Mouse (Mus musculus): ENCODE data around the gene Slc2a1. TPM values are rescaled to one million over a fixed set of nuclear protein-coding genes. Genes with fewer than 3 reads are reported as not detected.

Gene Slc2a1
- total RNA-seq, 2 experiments from 2014 or later, result 5.8 to 7.0 TPM

DNA sequence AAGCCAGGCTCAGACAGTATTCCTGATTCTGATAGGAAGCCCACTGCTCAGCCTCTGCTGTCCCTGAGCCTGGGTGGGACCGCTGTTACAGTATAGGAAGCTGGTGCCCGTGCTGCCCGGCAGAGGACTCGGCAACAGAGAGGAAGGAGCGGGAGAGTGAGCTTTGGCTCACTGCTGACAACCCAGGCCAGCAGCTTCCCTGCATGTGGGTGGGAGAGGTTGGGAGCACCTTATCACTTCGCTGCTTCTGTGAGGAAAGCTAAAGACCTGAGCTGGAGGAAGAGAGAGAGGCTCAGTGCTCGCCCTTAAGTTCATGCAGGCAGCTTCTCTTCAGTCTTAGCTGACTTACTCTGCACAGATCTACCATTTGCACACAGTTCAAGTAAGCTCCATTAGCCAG is 20.0 kb downstream of the Slc2a1 start:
- DNase-seq (ENCODE audit: low spot score in 2 of 2), result no peak

DNA sequence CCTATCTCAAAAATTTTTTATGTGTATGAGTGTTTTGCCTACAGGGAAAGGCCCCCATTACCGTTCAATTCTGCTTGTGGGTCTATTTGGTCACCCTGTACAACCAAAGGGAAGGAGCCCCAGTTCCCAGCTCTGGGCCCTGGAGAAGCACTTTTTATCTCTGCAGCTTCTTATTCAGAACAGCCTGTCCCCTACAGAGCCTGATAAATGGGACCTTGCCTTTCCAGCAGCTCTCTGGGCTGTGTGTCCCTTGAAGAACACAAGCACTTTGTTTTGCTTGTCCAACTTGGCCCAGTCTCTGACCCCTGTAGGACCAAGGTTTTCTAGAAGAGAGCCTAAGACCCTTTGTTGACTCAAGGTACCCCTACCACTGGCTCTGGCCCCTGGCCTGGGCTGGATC is 20.6 kb downstream of the Slc2a1 start:
- no peak for DNase-seq (ENCODE audit: low spot score in 2 of 2)

DNA sequence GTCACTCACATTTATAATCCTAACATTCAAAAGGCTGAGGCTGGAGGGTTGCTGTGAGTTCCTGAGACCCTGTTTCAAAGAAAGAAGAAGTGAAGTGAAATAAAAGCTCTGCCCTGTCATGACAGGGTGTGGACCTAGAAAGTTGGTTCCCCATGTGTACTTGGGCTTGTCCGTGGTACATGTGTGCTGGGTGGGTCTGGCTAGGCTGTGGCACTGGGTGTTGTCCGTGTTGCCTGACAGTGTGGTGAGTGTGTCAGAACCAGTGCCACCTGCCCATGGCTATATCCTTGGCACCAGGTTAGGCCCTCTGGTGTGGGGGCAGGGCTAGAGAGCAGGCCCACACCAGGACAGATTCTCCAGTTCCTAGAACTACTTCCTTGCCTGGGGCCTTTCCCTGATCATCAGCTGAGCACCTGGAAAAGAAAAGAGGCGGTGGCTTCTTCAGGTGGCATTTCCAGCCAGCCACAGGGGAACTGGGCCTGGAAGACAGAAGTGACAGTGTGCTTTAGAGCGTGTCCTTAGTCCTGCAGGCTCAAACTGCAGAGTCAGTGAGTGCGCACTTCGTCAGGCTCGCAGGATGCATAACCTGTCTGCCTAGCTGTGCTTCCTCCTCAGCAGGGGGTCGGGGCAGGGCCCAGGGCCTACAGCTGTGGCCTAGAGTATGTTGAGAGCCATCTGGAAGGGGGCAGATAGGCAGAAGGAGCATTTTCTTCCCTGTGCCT is 22.8 kb downstream of the Slc2a1 start:
- no peak for DNase-seq (ENCODE audit: low spot score in 2 of 2)

DNA sequence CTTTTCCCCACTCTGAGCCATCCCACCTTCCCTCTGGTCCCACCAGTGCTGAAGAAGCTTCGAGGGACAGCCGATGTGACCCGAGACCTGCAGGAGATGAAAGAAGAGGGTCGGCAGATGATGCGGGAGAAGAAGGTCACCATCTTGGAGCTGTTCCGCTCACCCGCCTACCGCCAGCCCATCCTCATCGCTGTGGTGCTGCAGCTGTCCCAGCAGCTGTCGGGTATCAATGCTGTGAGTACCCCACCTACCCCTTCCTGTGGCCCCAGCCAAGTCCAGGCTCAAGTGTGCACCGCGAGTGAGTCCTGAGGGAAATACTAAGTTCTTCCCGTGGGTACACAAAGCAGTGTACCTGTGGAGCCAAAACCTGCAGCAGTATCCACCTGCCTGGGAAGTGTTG is 24.8 kb downstream of the Slc2a1 start:
- DNase-seq (ENCODE audit: low spot score in 2 of 2), result no peak

- DNase-seq (ENCODE audit: low spot score in 2 of 2), result no peak
Measured at GRCm38 (mm10) chr4:119133860-119134259, 25.3 kb downstream of the Slc2a1 start.

DNA sequence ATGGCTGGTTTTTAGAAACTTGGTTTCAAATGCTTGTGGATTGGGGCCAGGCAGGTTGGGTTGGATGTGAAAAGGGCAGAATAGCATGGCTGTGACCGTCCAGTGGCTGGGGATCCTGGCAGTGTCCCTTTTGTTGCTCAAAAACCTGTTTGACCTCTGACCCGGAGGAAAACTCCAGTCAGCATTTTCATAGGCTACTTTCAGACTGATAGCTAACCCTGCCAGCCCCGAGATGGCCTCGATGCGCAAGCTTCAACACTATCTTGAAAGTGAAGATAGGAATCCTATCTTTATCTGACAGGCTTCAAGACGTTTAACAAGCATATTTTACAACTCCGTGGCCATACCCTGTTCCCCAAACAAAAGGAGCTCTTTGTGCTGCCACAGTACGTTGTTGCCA is 28.8 kb downstream of the Slc2a1 start:
- DNase-seq (ENCODE audit: low spot score in 2 of 2), result no peak

- DNase-seq (ENCODE audit: low spot score in 2 of 2), result peak; percentile 37 to 51
Measured at GRCm38 (mm10) chr4:119138171-119138570, 29.7 kb downstream of the Slc2a1 start.

DNA sequence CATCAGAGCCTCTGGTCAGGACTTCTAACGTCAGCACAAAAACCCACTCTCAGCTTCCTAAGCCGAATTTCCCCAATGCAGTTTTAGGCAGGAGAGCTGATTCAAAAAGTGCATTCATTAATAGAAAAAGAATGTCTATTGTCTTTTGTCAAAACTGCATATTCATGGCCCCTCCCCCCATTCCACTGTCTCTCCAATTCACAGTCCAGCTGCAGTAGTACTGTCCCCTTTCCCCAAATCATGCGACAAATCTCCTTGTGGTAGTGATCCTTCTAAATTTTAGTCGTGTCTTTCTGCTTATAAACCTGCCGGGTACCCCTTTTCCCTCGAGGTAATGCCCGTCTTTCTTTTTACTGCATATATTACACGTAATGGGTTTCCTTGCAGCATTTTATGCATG is 30.3 kb downstream of the Slc2a1 start:
- no peak for DNase-seq (ENCODE audit: low spot score in 2 of 2)

GRCm38 (mm10) chr4:119140126-119140525 is 31.6 kb downstream of the Slc2a1 start:
- no peak for DNase-seq (ENCODE audit: low spot score in 2 of 2)

DNA sequence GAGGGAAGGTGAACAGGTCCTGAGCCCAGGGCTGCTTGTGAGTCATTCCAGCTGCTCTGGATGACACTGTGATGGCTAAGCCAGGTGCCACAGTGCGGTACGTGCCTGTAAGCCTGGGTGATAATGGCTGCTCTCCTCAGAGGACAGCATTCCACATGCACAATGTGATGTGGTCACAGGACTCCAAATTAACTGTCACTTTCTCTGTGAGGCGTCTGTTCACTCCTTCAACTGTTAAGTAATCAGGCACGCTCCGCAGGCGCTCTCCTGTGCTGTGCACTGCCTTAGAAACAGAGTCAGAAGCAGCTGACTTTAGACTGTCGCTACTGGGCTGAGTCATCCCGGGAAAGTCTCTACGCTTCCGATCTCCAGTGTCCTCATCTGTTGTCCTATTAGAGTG is 32.7 kb downstream of the Slc2a1 start:
- DNase-seq (ENCODE audit: low spot score in 2 of 2), result no peak

- DNase-seq (ENCODE audit: low spot score in 2 of 2), result peak in 1 of 2 experiments; percentile 67
Measured at GRCm38 (mm10) chr4:119142230-119142871, 33.8 kb downstream of the Slc2a1 start.

- DNase-seq (ENCODE audit: low spot score in 2 of 2), result no peak
Measured at GRCm38 (mm10) chr4:119146816-119147215, 38.3 kb downstream of the Slc2a1 start.

- DNase-seq (ENCODE audit: low spot score in 2 of 2), result no peak
Measured at GRCm38 (mm10) chr4:119147347-119147746, 38.8 kb downstream of the Slc2a1 start.

GRCm38 (mm10) chr4:119148741-119149140 is 40.2 kb downstream of the Slc2a1 start:
- no peak for DNase-seq (ENCODE audit: low spot score in 2 of 2)

- peak in 1 of 2 experiments; percentile 61 for DNase-seq (ENCODE audit: low spot score in 2 of 2)
Measured at GRCm38 (mm10) chr4:119157186-119157585, 48.7 kb downstream of the Slc2a1 start.

GRCm38 (mm10) chr4:119157891-119158290 is 49.4 kb downstream of the Slc2a1 start:
- DNase-seq (ENCODE audit: low spot score in 2 of 2), result no peak

DNA sequence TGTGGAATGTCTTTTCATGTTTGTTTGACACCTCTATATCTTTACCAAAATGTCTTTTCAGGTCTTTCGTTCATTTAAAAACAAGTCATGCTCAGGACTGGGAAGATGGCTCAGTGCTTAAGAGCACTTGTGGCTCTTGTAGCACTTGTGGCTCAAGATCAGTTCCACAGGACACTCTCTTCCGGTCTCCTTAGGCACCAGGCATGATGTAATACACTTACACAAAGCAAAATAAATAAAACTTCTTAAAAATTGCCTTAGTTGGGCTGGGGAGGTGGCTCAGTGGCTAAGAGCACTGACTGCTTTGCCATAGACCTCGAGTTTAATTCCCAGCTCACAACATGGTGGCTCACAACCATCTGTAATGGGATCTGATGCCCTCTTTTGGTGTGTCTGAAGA is 52.8 kb downstream of the Slc2a1 start:
- DNase-seq (ENCODE audit: low spot score in 2 of 2), result no peak

DNA sequence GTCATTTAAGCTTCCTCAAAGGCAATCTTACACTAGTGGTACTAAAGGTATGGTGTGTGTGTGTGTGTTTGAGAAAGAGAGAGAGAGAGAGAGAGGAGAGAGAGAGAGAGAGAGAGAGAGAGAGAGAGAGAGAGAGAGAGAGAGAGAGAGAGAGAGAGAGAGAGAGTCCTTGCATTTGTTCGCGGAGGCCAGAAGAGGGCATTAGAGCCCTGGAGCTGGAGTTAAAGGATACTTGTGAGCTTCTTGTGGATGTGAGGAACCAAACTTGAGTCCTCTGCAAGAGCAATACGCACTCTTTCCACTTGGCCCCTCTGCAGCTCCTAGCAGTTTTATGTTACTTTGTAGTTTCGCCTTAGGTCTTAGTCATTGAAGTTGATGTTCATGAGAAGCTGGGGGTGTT is 54.5 kb downstream of the Slc2a1 start:
- DNase-seq (ENCODE audit: low spot score in 2 of 2), result no peak

DNA sequence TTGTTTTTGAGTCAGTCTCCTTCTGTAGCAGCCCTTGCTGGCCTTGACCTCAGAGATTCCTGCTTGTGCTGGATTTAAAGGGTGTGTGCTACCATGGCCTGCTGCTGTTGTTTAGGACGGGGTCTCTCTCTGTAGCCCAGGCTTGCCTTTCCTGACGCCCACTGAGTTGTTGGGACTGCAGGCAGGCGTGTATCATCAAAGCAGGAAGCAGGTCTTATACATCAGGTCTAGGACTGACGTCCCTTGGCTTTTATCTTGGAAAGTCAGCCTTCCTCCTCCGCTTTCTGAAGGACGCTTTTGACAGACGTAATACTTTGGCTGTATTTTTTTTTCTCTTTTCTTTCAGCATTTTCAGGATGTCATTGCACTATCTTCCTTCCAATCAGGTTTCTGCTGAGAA is 57.4 kb downstream of the Slc2a1 start:
- DNase-seq (ENCODE audit: low spot score in 2 of 2), result no peak

GRCm38 (mm10) chr4:119167068-119167467 is 58.6 kb downstream of the Slc2a1 start:
- no peak for DNase-seq (ENCODE audit: low spot score in 2 of 2)

DNA sequence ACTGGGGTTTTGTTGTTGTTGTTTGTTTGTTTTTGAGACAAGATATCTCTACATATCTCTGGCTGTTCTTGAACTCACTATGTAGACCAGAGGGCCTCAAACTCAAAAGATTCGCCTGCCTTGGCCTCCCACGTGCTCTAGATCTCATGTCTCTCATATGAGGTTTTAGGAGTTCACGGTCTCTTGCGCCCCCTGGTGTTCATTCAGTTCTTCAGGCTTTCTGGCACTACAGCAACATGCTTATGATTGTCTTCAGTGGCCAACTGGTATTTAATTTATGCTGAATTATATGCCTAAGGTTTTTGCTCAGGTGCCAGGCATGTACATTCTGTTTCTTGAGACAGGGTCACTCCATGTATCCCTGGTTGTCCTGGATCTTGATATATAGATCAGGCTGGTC is 59.2 kb downstream of the Slc2a1 start:
- DNase-seq (ENCODE audit: low spot score in 2 of 2), result peak; percentile 66 to 77

DNA sequence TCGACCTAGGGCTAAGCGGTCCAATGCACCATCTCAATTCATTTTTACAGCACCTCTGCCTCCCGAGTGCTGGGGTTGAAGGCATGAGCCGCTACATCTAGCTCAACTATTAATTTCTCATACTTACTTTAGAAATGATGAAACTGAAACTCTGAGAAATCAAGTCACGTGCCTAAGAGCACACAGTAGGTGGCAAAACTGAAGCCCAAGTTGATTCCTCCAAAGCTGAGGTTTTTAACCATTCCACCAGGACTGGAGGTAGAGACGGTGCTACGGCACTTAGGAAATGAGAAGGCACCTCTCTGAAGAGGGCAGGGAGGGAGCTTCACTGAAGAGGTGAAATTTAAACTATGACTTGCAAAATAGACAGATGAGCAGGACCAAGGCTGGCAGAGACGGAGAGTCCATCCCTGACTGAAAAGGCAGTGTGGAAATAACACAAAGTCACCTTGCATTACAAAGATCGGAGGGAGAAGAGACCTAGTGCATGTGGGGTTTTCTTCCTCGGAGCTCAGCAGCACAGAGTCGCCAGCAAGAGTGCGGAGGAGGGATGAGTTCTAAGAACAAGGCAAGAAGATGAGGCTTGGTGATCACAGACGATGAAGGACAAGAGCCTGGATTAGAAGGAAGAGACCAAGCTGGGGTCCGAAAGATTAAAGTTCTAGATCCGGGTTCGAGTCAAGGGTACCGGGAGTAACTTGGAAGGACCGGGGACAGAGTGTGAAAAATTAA is 64.6 kb downstream of the Slc2a1 start:
- no peak for DNase-seq (ENCODE audit: low spot score in 2 of 2)

Measured in gastrocnemius, postnatal 4 days (tissue).